Mouse (Mus musculus): Measurements from ENCODE around the gene Oog2.
"Not testable (repeated sequence)": the region's sequence is repeated elsewhere in the genome, so short reads cannot be mapped to it uniquely, and the experiment has no call there.

Gene Oog2

DNA sequence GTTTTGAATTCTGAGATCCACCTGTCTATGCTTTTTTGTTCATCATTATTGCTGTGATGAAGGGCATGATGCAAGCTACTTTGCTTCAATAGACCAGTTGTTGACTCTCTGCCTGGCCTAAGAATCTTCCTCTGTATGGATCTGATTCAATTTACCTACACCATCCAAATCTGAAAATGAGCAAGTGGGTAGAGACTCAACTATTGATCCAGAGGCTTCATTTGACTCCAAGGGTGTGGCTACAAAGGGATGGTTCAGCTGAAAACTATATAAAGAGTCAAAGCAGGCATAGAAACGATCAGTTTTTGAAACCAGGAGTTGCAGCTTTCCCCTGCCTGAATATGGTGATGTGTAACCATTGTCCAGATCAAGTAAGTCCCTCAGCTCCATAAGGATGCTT, at the start of gene Oog2:
Gene Oog2, plus strand, starts transcription at position 301 of the 400 bp plus-strand sequence.
- DNase-seq, result no peak

DNA sequence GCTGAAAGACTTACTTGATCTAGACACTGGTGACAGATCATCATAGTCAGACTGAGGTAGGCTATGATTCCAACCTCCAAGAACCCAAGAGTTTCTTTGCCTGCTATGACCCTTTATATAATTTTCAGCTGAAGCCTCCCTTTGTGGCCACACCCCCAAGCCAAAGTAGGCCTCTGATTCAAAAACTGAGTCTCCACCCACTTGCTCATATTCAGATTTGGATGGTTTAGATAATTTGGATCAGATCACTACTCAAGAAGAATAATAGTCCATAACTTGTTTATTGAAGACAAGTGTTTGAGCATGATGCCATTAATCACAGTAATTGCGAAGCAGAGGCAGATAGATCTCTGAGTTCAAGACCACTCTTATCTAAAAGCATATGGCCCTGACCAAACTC, 28.0 kb upstream of the Oog2 start, which contains the start of gene Oog3:
Gene Oog3, minus strand, starts transcription at position 101 of the 400 bp plus-strand sequence.
- DNase-seq, result no peak

DNA sequence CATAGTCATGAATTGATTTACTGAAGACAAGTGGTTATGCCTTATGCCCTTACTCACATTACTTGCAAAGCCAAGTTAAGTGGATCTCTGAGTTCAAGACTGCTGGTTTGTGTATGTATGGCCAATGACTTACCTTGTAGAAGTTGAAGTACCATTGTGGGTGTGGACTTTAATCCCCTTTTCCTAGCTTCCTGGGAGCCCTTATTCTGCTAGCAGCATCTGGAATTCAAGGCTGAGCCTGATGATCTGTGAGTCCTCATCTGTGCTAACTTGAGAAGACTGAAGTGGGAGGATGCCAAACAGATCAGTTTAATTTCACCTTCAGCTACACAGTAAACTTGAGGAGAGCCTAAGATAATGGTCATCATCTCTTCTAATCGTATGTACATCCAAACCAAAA, 22.7 kb downstream of the Oog2 start, which contains the start of gene C87977:
Gene C87977, minus strand, starts transcription at position 101 of the 400 bp plus-strand sequence.
- not testable (repeated sequence) for DNase-seq
